Mouse (Mus musculus): ENCODE results near the gene Prokr2.

GRCm38 (mm10) chr2:132312616-132313015, 72.6 kb downstream of the Prokr2 start:
- TF ChIP-seq POLR2A (IDR thresholded peaks at IDR 0.05; ENCODE audit: insufficient read length, low read depth) (no peak), SRF (IDR thresholded peaks at IDR 0.05; ENCODE audit: control insufficient read depth, insufficient read length, low read depth) (no peak)

Measured in myocyte (in vitro differentiated cells).